Mouse (Mus musculus): ENCODE data around the gene Cd2bp2.

DNA sequence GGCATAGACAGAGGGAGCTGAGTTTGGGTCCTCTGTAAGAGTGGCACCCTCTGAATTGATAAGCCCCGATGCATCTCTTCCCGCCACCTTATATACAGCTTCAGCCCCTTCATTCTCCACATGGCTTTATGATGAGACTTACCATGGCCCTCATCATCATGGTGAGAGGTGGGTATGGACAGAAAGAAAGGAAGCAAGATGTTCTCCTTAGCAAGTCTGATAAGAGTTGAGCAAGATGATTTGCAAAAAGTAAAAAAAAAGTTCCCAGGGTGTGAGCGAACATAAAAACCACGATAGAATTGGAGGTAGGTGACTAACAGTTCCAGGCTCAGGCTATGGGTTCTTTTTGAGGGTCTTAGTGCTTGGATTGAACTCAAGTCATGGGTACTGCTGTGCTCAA lies 22.8 kb upstream of the Cd2bp2 start:
- no peak for TF ChIP-seq CTCF (IDR thresholded peaks at IDR 0.05; ENCODE audit: low read depth, low read length)
- TF ChIP-seq POLR2A (IDR thresholded peaks at IDR 0.05; ENCODE audit: extremely low read depth, insufficient read depth, low read length) = no peak
